Mouse (Mus musculus): Measurements from ENCODE around the gene Jund.
A peak's percentile ranks its signal among the peaks of the same experiment; 100 is the strongest.

Jund gene

GRCm38 (mm10) chr8:70698310-70699109 is at the start of gene Jund:
TSS of gene Jund (plus strand) at chr8:70698949.
- DNase-seq (ENCODE audit: low read depth, low spot score), result peak; percentile 100

- peak; percentile 87 for DNase-seq (ENCODE audit: low read depth, low spot score)
Observed at GRCm38 (mm10) chr8:70649324-70649723, 49.4 kb upstream of the Jund start.

GRCm38 (mm10) chr8:70650351-70650750 is 48.4 kb upstream of the Jund start:
- no peak for DNase-seq (ENCODE audit: low read depth, low spot score)

- peak; percentile 48 for DNase-seq (ENCODE audit: low read depth, low spot score)
Observed at GRCm38 (mm10) chr8:70653226-70653625, 45.5 kb upstream of the Jund start.

- DNase-seq (ENCODE audit: low read depth, low spot score), result no peak
Observed at GRCm38 (mm10) chr8:70654121-70654520, 44.6 kb upstream of the Jund start.

GRCm38 (mm10) chr8:70655469-70655868 is 43.3 kb upstream of the Jund start:
- DNase-seq (ENCODE audit: low read depth, low spot score), result no peak

DNA sequence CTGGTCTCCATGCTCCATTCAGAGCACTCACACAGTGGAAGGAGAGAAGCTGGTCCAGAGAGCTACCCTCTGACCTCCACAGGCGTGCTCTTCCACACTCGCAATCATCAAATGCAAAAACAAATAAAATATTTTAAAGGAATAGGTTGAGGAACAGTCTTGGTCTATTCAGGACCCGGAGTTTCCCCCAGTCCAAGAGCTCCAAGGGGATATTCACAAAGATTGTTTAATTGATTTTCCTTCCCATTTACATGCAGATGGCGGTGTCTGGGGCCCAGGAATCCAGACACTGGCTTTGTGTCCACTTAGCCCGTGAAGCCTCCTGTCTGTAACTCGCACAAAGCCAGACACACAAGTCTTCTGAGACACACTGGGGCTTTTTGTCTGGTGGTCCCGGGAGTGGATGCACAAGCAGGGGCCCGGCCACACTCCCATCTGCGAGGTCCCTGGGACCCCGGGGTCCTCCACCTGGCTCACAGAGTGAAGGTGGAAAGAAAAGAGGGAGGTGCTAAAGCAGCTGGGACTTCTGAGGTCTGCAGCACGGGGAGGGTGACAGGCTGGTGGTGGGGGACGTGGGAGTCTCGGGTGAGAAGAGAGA is 42.5 kb upstream of the Jund start:
- no peak for DNase-seq (ENCODE audit: low read depth, low spot score)

- DNase-seq (ENCODE audit: low read depth, low spot score), result no peak
Observed at GRCm38 (mm10) chr8:70657214-70657613, 41.5 kb upstream of the Jund start.

- DNase-seq (ENCODE audit: low read depth, low spot score), result no peak
Observed at GRCm38 (mm10) chr8:70657739-70658138, 41.0 kb upstream of the Jund start.

GRCm38 (mm10) chr8:70658897-70659603 is 39.7 kb upstream of the Jund start:
- no peak for DNase-seq (ENCODE audit: low read depth, low spot score)

GRCm38 (mm10) chr8:70659604-70660272 is 39.0 kb upstream of the Jund start:
- peak; percentile 77 for DNase-seq (ENCODE audit: low read depth, low spot score)

DNA sequence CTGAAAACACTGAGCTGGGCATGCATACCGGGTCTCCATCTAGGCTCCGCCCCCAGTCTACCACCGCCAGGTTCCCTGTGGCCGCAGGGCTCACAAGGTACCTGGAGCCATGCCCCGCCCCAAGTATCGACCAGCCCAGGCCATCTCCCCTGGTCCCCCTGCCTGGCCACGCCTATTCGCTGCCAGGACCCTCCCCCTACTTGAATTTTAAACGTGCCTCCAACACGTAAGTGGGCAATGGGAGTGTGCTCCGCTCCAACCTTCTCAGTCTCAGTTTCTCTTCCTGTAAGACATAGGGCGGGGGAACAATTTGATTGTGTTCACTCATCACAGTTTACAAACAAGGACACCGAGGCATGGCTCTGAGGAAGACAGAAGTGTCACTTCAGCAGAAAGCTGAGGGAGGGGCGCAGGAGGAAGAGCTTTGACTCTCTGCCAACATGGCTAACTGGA is 38.5 kb upstream of the Jund start, which contains the start of gene Pgpep1:
Gene Pgpep1, minus strand, starts transcription at position 116 of the 453 bp plus-strand sequence.
- no peak for DNase-seq (ENCODE audit: low read depth, low spot score)

- no peak for DNase-seq (ENCODE audit: low read depth, low spot score)
Observed at GRCm38 (mm10) chr8:70663691-70664090, 35.1 kb upstream of the Jund start.

DNA sequence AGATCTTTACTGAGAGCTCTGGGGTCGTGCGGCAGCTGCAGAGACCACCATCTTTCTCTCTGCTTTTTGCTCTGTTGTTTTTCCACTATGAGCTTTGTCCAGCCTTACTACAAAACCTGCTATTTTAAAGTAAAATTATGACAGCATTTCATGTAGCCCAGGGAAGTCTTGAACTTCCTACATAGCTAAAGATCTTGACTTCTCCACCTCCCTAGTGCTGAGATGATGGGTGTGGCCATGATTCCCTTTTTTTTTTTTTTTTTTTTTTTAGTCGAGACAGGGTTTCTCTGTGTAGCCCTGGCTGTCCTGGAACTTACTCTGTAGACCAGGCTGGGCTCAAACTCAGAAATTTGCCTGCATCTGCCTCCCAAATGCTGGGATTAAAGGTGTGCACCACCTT is 34.1 kb upstream of the Jund start:
- DNase-seq (ENCODE audit: low read depth, low spot score), result no peak

DNA sequence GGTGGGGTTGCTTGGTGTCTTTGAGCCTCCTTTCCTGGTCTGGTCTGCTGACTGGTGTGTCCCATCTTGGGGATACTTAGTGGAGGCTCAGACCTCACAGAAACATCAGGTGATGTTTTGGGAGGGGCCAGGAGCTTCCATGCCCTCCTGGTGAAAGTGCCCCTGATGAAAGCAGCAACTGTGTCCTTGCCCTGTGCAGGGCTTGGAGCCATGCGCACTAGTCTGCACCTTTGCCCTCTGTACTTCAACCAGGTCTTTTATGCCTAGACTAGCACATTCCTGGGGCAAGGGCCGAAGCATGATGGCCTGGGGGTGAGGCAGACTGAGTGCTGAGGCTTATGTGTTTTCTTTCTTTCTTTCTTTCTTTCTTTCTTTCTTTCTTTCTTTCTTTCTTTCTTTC is 33.1 kb upstream of the Jund start:
- DNase-seq (ENCODE audit: low read depth, low spot score), result no peak

DNA sequence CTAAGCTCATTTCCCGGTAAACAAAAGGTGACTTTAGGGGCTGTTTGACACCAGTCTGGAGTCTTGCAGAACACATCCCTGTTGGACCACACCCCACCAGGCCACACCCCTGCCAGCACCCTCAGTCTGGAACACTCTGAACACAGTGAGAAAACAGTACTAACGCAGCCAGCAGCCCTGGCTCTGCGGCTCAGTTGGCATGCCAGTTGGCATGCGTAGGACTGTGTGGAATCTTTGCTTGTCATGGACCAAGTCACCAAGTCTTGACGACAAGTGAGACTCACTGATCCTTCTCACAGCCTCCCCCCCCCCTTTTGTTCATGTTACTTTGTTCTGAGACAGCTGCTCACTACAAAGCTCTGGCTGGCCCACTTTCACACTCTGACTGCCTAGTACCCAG is 31.7 kb upstream of the Jund start:
- DNase-seq (ENCODE audit: low read depth, low spot score), result peak; percentile 73

DNA sequence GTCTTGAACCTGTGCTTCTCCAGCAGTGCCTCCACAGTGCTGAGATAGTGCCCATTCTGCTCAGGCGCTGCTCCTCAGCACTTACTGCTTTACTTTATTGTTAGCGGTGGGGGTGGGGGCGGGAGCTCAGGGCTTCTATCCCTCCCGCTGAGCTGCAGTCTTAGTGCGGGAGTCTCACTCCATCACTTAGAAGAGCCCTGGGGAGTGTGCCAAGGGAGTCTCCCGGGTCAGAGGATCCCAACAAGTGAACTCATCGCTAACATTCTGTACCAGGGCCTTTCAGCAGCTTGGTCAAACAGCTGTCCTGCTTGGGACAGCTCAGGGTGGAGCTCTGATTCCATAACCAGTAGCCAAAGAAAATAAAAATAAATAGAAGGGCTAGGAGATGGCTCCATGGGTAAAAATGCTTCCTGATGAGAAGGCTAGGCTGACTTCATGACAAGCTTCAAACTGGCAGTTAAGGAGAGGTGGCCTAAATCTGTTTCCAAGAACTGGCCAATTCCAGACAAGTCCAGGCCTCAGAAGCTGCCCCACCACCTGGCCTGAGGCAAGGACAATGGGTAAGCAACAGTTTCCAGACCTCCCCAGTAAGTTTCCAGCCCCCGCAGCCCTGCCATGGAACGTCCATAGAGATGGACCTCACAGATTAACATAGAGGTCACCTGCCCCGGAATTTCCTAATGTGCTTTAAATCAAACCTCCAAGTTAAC is 27.0 kb upstream of the Jund start:
- DNase-seq (ENCODE audit: low read depth, low spot score), result no peak

GRCm38 (mm10) chr8:70672325-70673078 is 26.2 kb upstream of the Jund start:
- no peak for DNase-seq (ENCODE audit: low read depth, low spot score)

DNA sequence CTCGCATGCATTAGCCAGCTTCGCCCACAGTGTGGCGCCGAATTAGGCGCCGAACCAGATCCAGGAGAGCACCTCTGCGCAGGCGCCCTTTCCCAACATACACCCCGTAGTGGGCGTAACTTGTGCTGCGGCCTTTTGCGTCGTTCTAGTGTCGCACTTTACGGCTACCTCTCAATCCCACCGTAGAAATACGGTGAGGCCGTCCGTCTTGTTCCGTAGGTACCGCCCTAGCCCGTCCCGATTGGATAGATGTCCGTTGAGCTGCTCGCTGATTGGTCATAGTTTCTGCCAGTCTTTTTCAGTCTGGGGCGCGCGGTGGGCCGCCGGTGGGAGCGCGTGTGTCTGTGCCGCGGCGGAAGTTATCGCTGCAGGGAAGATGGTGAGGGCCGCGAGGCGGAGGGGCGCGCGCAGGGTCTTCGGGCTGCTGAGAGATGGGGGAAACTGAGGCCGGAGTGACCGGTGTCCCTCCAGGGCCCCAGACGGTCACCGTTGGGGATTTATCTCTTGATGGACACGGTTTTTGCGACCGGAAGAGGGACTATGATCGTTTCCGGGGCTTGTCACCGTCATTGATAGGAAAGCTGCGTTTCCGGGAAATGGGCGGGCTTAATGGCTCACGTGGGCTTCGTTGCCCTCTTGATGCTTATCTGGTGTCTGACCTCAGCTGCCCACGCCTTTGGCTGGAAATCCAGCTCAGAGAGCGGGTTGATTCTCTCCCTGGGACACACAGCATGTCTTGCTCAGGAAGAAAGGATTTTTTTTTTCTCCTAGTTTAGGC is 25.5 kb upstream of the Jund start, which contains the start of gene Lsm4:
Gene Lsm4, plus strand, starts transcription at position 170 of the 778 bp plus-strand sequence.
- peak; percentile 100 for DNase-seq (ENCODE audit: low read depth, low spot score)

GRCm38 (mm10) chr8:70674109-70674508 is 24.6 kb upstream of the Jund start:
- DNase-seq (ENCODE audit: low read depth, low spot score), result no peak
